Mouse (Mus musculus): ENCODE data around the gene Wasf1. TPM values are rescaled to one million over a fixed set of nuclear protein-coding genes. Genes with fewer than 3 reads are reported as not detected.

Wasf1 gene
- polyA plus RNA-seq, 1 experiment from 2014 or later, result 12.1 TPM

GRCm38 (mm10) chr10:40950176-40950575 lies 66.9 kb downstream of the Wasf1 start:
- Histone ChIP-seq H3K4me2 (ENCODE audit: low read length) (no peak overlapping the region), H3K4me1 (ENCODE audit: control insufficient read depth in 2 of 2, insufficient read depth in 2 of 2, low read length in 2 of 2) (peaks cover 0 to 7% of the 10 kb centered on the region in 2 experiments; a peak in 1 of 4 replicates), H3K27ac (replicated peaks in 1 of 2; ENCODE audit: control insufficient read depth in 1 of 2, insufficient read depth in 1 of 2, low read depth in 2 of 2, low read length in 2 of 2) (no peak overlapping the region), H3K36me3 (ENCODE audit: control insufficient read depth, insufficient read depth, low read length) (no peaks in the 10 kb centered on the region), H3K9ac (ENCODE audit: low read length) (no peak overlapping the region), H3K9me3 (ENCODE audit: control insufficient read depth, low read length) (no peaks in the 10 kb centered on the region), H3K27me3 (ENCODE audit: control insufficient read depth, insufficient read depth, low read length) (no peaks in the 10 kb centered on the region), H3K4me3 (ENCODE audit: control insufficient read depth in 1 of 2, insufficient read depth in 1 of 2, low read depth in 1 of 2, low read length in 2 of 2) (no peak overlapping the region)
- WGBS, result 70% methylated on average over 3 of the region's 3 CpGs
- no peak for ATAC-seq (ENCODE audit: insufficient number of reproducible peaks, insufficient read depth, low FRiP score, low read depth)

- 81% methylated on average over 5 of the region's 5 CpGs for WGBS
These were observed 72.9 kb downstream of the Wasf1 start for GRCm38 (mm10) chr10:40956206-40956605.

DNA sequence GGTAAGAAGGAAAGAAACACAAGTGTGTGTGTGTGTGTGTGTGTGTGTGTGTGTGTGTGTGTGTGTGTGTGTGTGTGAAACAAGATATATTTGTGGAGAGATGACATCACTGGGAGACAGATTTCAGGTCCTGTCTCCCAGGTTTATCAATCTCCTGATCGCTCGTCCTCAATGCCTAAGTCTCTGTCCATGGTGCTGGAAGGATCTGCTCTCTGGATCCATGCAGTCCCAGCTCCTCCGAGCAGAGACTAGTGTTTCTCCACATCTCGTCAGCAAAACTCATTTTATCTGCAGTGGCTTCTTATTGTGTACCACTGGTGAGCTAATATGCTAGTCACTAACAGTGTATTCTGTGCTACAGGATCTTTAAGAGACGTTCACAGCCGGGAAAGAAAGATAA lies 78.1 kb downstream of the Wasf1 start:
- Histone ChIP-seq H3K4me1 (ENCODE audit: control insufficient read depth in 2 of 2, insufficient read depth in 2 of 2, low read length in 2 of 2) (no peaks in the 10 kb centered on the region), H3K4me3 (ENCODE audit: control insufficient read depth in 1 of 2, insufficient read depth in 1 of 2, low read depth in 1 of 2, low read length in 2 of 2) (no peak overlapping the region), H3K36me3 (ENCODE audit: control insufficient read depth, insufficient read depth, low read length) (no peaks in the 10 kb centered on the region), H3K9me3 (ENCODE audit: control insufficient read depth, low read length) (no peaks in the 10 kb centered on the region), H3K4me2 (ENCODE audit: low read length) (no peak overlapping the region), H3K9ac (ENCODE audit: low read length) (no peak overlapping the region), H3K27ac (replicated peaks in 1 of 2; ENCODE audit: control insufficient read depth in 1 of 2, insufficient read depth in 1 of 2, low read depth in 2 of 2, low read length in 2 of 2) (no peak overlapping the region), H3K27me3 (ENCODE audit: control insufficient read depth, insufficient read depth, low read length) (no peaks in the 10 kb centered on the region)
- WGBS, result 45% methylated on average over 6 of the region's 6 CpGs
- no peak for ATAC-seq (ENCODE audit: insufficient number of reproducible peaks, insufficient read depth, low FRiP score, low read depth)

More at GRCm38 (mm10) chr10:40956206-40956605, 72.9 kb downstream of the Wasf1 start:
- Histone ChIP-seq H3K27ac (replicated peaks in 1 of 2; ENCODE audit: control insufficient read depth in 1 of 2, insufficient read depth in 1 of 2, low read depth in 2 of 2, low read length in 2 of 2) (no peak overlapping the region), H3K4me1 (ENCODE audit: control insufficient read depth in 2 of 2, insufficient read depth in 2 of 2, low read length in 2 of 2) (no peaks in the 10 kb centered on the region), H3K9me3 (ENCODE audit: control insufficient read depth, low read length) (no peaks in the 10 kb centered on the region), H3K36me3 (ENCODE audit: control insufficient read depth, insufficient read depth, low read length) (no peaks in the 10 kb centered on the region), H3K4me3 (ENCODE audit: control insufficient read depth in 1 of 2, insufficient read depth in 1 of 2, low read depth in 1 of 2, low read length in 2 of 2) (no peak overlapping the region), H3K4me2 (ENCODE audit: low read length) (no peak overlapping the region), H3K9ac (ENCODE audit: low read length) (no peak overlapping the region), H3K27me3 (ENCODE audit: control insufficient read depth, insufficient read depth, low read length) (no peaks in the 10 kb centered on the region)
- no peak for ATAC-seq (ENCODE audit: insufficient number of reproducible peaks, insufficient read depth, low FRiP score, low read depth)

- 80% methylated on average over 4 of the region's 4 CpGs for WGBS
- no peaks in the 10 kb centered on the region for H3K36me3 ChIP-seq (ENCODE audit: control insufficient read depth, insufficient read depth, low read length)
- no peaks in the 10 kb centered on the region for H3K9me3 ChIP-seq (ENCODE audit: control insufficient read depth, low read length)
- no peaks in the 10 kb centered on the region for H3K4me1 ChIP-seq (ENCODE audit: control insufficient read depth in 2 of 2, insufficient read depth in 2 of 2, low read length in 2 of 2)
- H3K27ac ChIP-seq (replicated peaks in 1 of 2; ENCODE audit: control insufficient read depth in 1 of 2, insufficient read depth in 1 of 2, low read depth in 2 of 2, low read length in 2 of 2), result no peak overlapping the region
- no peak overlapping the region for H3K4me3 ChIP-seq (ENCODE audit: control insufficient read depth in 1 of 2, insufficient read depth in 1 of 2, low read depth in 1 of 2, low read length in 2 of 2)
- no peak for ATAC-seq (ENCODE audit: insufficient number of reproducible peaks, insufficient read depth, low FRiP score, low read depth)
- no peak overlapping the region for H3K4me2 ChIP-seq (ENCODE audit: low read length)
- H3K9ac ChIP-seq (ENCODE audit: low read length), result no peak overlapping the region
- H3K27me3 ChIP-seq (ENCODE audit: control insufficient read depth, insufficient read depth, low read length), result no peaks in the 10 kb centered on the region
These were observed 78.7 kb downstream of the Wasf1 start for GRCm38 (mm10) chr10:40962008-40962407.

DNA sequence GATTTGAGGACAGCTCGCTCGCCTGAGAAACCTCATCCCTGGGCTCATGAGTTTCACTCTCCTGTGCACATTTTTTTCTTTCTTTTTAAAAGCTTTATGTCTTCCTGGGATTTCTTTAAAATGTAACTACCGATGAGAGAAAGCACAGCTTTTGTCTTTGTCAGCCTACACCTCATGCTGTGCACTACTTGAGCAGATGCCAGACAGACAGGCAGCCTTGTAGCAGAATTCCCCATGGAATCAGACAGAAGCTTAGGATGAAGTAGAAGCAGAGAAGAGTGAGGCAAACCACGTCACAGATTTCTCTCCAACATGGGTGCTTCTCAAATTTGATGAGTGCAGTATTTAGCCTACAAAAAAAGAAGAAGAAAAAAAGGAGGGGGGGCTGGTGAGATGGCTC lies 81.3 kb downstream of the Wasf1 start:
- ATAC-seq (ENCODE audit: insufficient number of reproducible peaks, insufficient read depth, low FRiP score, low read depth), result no peak
- Histone ChIP-seq H3K4me2 (ENCODE audit: low read length) (no peak overlapping the region), H3K27ac (replicated peaks in 1 of 2; ENCODE audit: control insufficient read depth in 1 of 2, insufficient read depth in 1 of 2, low read depth in 2 of 2, low read length in 2 of 2) (no peak overlapping the region), H3K36me3 (ENCODE audit: control insufficient read depth, insufficient read depth, low read length) (no peaks in the 10 kb centered on the region), H3K4me3 (ENCODE audit: control insufficient read depth in 1 of 2, insufficient read depth in 1 of 2, low read depth in 1 of 2, low read length in 2 of 2) (no peak overlapping the region), H3K9ac (ENCODE audit: low read length) (no peak overlapping the region), H3K9me3 (ENCODE audit: control insufficient read depth, low read length) (no peaks in the 10 kb centered on the region), H3K4me1 (ENCODE audit: control insufficient read depth in 2 of 2, insufficient read depth in 2 of 2, low read length in 2 of 2) (0 out of 4 replicates have a peak, but pooled peaks cover 0 to 5% of the 10 kb centered on the region in 2 experiments), H3K27me3 (ENCODE audit: control insufficient read depth, insufficient read depth, low read length) (no peaks in the 10 kb centered on the region)
- WGBS, result 57% methylated on average over 4 of the region's 4 CpGs

DNA sequence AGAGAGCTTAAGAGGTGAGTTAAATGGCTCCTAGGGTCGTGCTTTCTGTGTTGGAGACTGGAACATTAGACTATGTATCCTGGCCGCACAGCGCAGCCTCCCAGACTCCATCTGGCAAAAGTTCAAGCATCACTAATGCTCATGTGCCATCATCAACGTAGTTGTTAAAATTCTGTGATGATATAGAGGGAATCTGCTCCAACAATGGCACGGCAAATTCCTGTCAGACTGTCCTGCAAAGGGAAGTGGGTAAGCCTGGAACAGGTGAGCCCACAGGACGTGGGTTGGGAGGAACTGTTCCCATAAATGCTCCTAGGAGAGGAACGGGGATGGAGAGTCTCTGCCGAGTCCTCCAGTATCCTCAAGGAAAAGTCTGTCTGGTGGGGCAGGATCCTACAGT lies 85.3 kb downstream of the Wasf1 start:
- no peak overlapping the region for H3K4me2 ChIP-seq (ENCODE audit: low read length)
- no peaks in the 10 kb centered on the region for H3K27me3 ChIP-seq (ENCODE audit: control insufficient read depth, insufficient read depth, low read length)
- 0 out of 4 replicates have a peak, but pooled peaks cover 0 to 5% of the 10 kb centered on the region in 2 experiments for H3K4me1 ChIP-seq (ENCODE audit: control insufficient read depth in 2 of 2, insufficient read depth in 2 of 2, low read length in 2 of 2)
- no peaks in the 10 kb centered on the region for H3K36me3 ChIP-seq (ENCODE audit: control insufficient read depth, insufficient read depth, low read length)
- H3K9me3 ChIP-seq (ENCODE audit: control insufficient read depth, low read length), result no peaks in the 10 kb centered on the region
- ATAC-seq (ENCODE audit: insufficient number of reproducible peaks, insufficient read depth, low FRiP score, low read depth), result no peak
- no peak overlapping the region for H3K27ac ChIP-seq (replicated peaks in 1 of 2; ENCODE audit: control insufficient read depth in 1 of 2, insufficient read depth in 1 of 2, low read depth in 2 of 2, low read length in 2 of 2)
- 73% methylated on average over 8 of the region's 8 CpGs for WGBS
- no peak overlapping the region for H3K9ac ChIP-seq (ENCODE audit: low read length)
- no peak overlapping the region for H3K4me3 ChIP-seq (ENCODE audit: control insufficient read depth in 1 of 2, insufficient read depth in 1 of 2, low read depth in 1 of 2, low read length in 2 of 2)

DNA sequence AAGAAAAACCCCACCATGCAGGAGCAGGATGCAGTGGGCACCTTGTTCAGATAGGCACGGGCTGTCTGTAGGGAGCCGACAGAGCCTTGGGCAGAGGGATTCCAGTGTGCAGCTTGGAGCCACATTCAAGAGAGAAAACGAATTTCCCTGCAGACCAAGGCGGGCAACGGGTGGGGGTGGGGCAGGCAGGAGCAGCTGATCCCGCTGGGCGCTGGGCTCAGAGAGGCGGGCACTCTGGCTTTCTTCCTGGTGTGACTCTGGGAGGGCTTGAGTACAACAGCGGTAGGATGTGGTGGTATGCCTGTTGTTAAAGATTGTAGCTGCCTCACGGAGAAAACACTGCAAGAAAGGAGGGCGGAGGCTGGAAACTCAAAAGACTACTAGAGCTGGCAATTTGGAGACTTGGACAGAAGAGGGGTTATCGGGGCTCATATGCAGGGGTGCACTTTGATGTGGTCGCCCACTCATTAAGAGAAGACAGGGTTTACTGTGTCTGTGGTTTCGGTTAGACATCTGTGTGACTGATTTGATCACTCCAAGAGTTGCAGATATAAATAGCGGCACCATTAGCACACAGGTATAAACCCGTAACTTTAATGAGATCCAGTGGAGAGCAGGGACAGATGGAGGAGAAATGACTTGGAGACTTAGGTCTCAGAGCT lies 86.2 kb downstream of the Wasf1 start:
- Histone ChIP-seq H3K9me3 (ENCODE audit: control insufficient read depth, low read length) (no peaks in the 10 kb centered on the region), H3K27ac (replicated peaks in 1 of 2; ENCODE audit: control insufficient read depth in 1 of 2, insufficient read depth in 1 of 2, low read depth in 2 of 2, low read length in 2 of 2) (no peak overlapping the region), H3K9ac (ENCODE audit: low read length) (peak overlapping the region; percentile 47), H3K36me3 (ENCODE audit: control insufficient read depth, insufficient read depth, low read length) (no peaks in the 10 kb centered on the region), H3K4me1 (ENCODE audit: control insufficient read depth in 2 of 2, insufficient read depth in 2 of 2, low read length in 2 of 2) (0 out of 4 replicates have a peak, but pooled peaks cover 0 to 5% of the 10 kb centered on the region in 2 experiments), H3K27me3 (ENCODE audit: control insufficient read depth, insufficient read depth, low read length) (no peaks in the 10 kb centered on the region), H3K4me2 (ENCODE audit: low read length) (peak overlapping the region; percentile 66), H3K4me3 (ENCODE audit: control insufficient read depth in 1 of 2, insufficient read depth in 1 of 2, low read depth in 1 of 2, low read length in 2 of 2) (peak overlapping the region; percentile 31 to 40)
- no peak for ATAC-seq (ENCODE audit: insufficient number of reproducible peaks, insufficient read depth, low FRiP score, low read depth)
- WGBS, result 9% methylated on average over 16 of the region's 16 CpGs
